Mouse (Mus musculus) intestine, postnatal 0 days (tissue): Measurements from ENCODE around the gene Tcf7l2. TPM values are rescaled to one million over a fixed set of nuclear protein-coding genes. Genes with fewer than 3 reads are reported as not detected.

Experiments used
- ATAC-seq: fragments of 200-750 bp; cut with Nextera tagmentation; 2 replicates; pipeline ENCODE4 v1.8.0; 2017; ENCODE audit warnings: mild to moderate bottlenecking, moderate TSS enrichment, moderate library complexity
- H3K27ac ChIP-seq: fragments of 300-500 bp; sonication (generic); 2 replicates; pipeline ENCODE4 v1.5.1; 2014; ENCODE audit warnings: mild to moderate bottlenecking, low read depth, low read length, moderate library complexity
- H3K27me3 ChIP-seq: fragments of 300-500 bp; sonication (generic); replicated peaks from 2 replicates; pipeline ENCODE4 v1.6.1; 2014; ENCODE audit warnings: low read length, mixed read lengths; ENCODE audit not compliant: control insufficient read depth, insufficient read depth
- H3K36me3 ChIP-seq: fragments of 300-500 bp; sonication (generic); 2 replicates; pipeline ENCODE4 v1.6.1; 2014; ENCODE audit warnings: mild to moderate bottlenecking, moderate library complexity; ENCODE audit not compliant: control insufficient read depth, insufficient read depth
- H3K4me1 ChIP-seq: fragments of 300-500 bp; sonication (generic); replicated peaks from 2 replicates; pipeline ENCODE4 v1.6.1; 2014; ENCODE audit warnings: antibody characterized with exemption, low read length, mixed read lengths; ENCODE audit not compliant: control insufficient read depth, insufficient read depth
- H3K4me2 ChIP-seq: fragments of 300-500 bp; sonication (generic); replicated peaks from 2 replicates; pipeline ENCODE4 v1.6.1; 2014; ENCODE audit warnings: low read depth, mild to moderate bottlenecking, moderate library complexity
- H3K4me3 ChIP-seq: fragments of 300-500 bp; sonication (generic); 2 replicates; pipeline ENCODE4 v1.5.1; 2014; ENCODE audit warnings: low read depth, low read length
- H3K9ac ChIP-seq: fragments of 300-500 bp; sonication (generic); 2 replicates; pipeline ENCODE4 v1.6.1; 2014; ENCODE audit warnings: mild to moderate bottlenecking, low read depth, low read length
- H3K9me3 ChIP-seq: fragments of 300-500 bp; sonication (generic); 2 replicates; pipeline ENCODE4 v1.6.1; 2016; ENCODE audit warnings: mixed run types; ENCODE audit not compliant: control insufficient read depth
- CTCF ChIP-seq: sonication (generic); IDR thresholded peaks from 2 replicates; pipeline ENCODE4 v1.5.1; 2016; ENCODE audit warnings: low read depth, mild to moderate bottlenecking, control low read depth, antibody characterized with exemption, moderate library complexity
- WGBS: fragments of 180-500 bp; shearing (Covaris S2); extraction: QIAGEN DNeasy Blood & Tissue Kit; methylation state at CpG from one replicate; pipeline ENCODE4 v1.1.7; 2014; 5-methylcytosine and 5-hydroxymethylcytosine counted together
- polyA plus RNA-seq: library from polyadenylated mRNA; unstranded; fragments of >200 nt; fragmentation: Nextera tagmentation; extraction: Ambion mirVana; gene quantifications from 2 replicates; pipeline ENCODE4 v1.2.1, GENCODE M21; 2015

The Tcf7l2 gene
- polyA plus RNA-seq, 1 experiment from 2014 or later = 32.4 TPM

DNA sequence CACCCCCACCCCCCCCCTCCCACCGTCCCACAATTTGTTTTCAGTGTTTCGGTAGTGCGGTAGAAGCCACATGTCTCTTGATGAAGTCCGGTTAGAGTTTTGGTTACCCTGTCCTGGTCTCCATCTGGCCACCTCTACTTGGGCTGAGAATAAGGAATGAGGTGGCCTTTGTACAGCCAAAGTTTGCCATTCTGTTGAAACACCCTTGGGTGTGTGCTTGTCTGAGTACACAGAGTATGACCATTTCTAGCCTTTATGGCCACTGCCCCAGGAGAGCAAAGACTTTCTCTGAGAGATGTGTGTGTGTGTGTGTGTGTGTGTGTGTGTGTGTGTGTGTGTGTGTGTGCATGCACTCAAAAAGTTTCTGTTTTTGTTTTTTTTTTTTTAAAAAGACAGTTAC is 127.0 kb downstream of the Tcf7l2 start:
- peak overlapping the region; percentile 80 for H3K27ac ChIP-seq
- H3K4me2 ChIP-seq = no peak overlapping the region
- no peak for TF ChIP-seq CTCF
- no peaks in the 10 kb centered on the region for H3K27me3 ChIP-seq
- ATAC-seq = 0 out of 2 replicates have a peak, but pooled peaks have one; percentile 14
- H3K9ac ChIP-seq = no peak overlapping the region
- H3K9me3 ChIP-seq = no peaks in the 10 kb centered on the region
- H3K4me1 ChIP-seq = peaks cover 20% of the 10 kb centered on the region
- H3K36me3 ChIP-seq = 0 out of 2 replicates have a peak, but pooled peaks cover 4% of the 10 kb centered on the region
- WGBS = 87% methylated on average over 4 of the region's 4 CpGs
- H3K4me3 ChIP-seq = no peak overlapping the region

DNA sequence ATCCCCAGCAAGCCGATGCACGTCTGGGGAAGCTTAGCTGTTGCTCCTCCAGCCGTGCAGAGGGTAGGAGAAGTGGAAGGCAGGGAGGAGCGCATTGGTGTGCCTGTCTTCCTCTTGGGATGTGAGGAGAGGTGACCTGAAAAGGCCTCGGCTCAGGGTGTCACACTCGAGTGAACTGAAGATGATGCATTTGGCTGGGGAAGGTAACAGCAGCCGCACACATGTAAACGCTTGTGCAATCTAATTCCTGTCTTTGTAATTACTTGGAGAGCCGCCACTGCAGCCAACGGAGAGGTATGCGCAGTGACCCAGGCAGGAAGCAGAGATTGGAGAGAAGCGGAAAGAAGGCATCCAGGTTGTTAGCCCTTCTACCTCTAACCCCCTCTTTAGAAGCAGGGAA is 129.2 kb downstream of the Tcf7l2 start:
- H3K4me2 ChIP-seq = no peak overlapping the region
- H3K27ac ChIP-seq = no peak overlapping the region
- H3K9me3 ChIP-seq = no peaks in the 10 kb centered on the region
- 0 out of 2 replicates have a peak, but pooled peaks cover 4% of the 10 kb centered on the region for H3K36me3 ChIP-seq
- H3K27me3 ChIP-seq = no peaks in the 10 kb centered on the region
- no peak overlapping the region for H3K4me3 ChIP-seq
- ATAC-seq = no peak
- peaks cover 15% of the 10 kb centered on the region for H3K4me1 ChIP-seq
- no peak overlapping the region for H3K9ac ChIP-seq
- no peak for TF ChIP-seq CTCF
- WGBS = 59% methylated on average over 12 of the region's 12 CpGs

DNA sequence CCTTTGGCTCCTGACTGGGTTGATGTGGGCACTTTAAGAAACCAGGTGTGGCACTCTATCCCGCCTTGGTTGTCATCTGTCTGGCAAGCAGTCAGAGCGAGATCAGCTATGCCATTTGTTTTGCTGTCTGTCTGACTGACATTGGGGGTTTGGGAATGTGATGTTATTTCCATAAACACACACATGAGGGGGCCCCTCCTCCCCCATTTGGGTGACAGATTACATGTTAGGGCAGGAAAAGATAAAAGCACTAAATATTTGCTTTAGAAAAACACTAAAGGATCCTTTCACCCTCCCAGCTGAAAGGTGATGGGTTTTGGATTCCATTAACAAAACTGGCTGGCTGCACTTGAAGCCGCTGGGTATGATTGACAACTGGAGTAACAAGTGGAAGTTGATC is 129.9 kb downstream of the Tcf7l2 start:
- ATAC-seq = no peak
- H3K27ac ChIP-seq = no peak overlapping the region
- 81% methylated on average over 3 of the region's 3 CpGs for WGBS

DNA sequence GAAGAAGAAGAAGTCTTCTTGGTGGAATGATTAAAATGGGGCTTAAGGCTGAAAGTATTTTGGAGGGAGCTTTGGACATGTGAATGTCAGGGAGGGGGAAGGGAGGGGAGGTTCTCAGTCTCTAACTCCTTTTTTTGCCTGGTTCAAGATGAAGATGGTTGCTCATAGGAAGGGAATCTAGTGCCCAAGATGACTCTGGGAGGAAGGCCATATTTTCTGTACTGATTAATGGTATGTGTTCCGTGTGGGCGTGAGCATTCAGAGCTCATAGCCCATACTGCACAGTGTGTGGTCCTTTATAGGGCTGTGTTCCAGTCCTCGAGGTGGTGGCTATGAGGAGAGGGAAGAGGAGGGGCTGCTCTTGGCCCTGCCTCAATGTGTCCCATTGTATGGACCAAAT is 131.6 kb downstream of the Tcf7l2 start:
- Histone ChIP-seq H3K27me3 (no peaks in the 10 kb centered on the region), H3K4me1 (peaks cover 3% of the 10 kb centered on the region; the same call in 1 of the 2 replicates), H3K4me2 (no peak overlapping the region), H3K9ac (no peak overlapping the region), H3K4me3 (no peak overlapping the region), H3K27ac (no peak overlapping the region), H3K36me3 (0 out of 2 replicates have a peak, but pooled peaks cover 4% of the 10 kb centered on the region), H3K9me3 (no peaks in the 10 kb centered on the region)
- no peak for ATAC-seq
- WGBS = 70% methylated on average over 3 of the region's 3 CpGs
- no peak for TF ChIP-seq CTCF

More for the DNA sequence above, 129.9 kb downstream of the Tcf7l2 start:
- Histone ChIP-seq H3K36me3 (0 out of 2 replicates have a peak, but pooled peaks cover 4% of the 10 kb centered on the region), H3K4me1 (peaks cover 12% of the 10 kb centered on the region; the same call in 1 of the 2 replicates), H3K4me3 (no peak overlapping the region), H3K9ac (no peak overlapping the region), H3K4me2 (no peak overlapping the region), H3K27me3 (no peaks in the 10 kb centered on the region), H3K9me3 (no peaks in the 10 kb centered on the region)
- TF ChIP-seq CTCF = no peak

DNA sequence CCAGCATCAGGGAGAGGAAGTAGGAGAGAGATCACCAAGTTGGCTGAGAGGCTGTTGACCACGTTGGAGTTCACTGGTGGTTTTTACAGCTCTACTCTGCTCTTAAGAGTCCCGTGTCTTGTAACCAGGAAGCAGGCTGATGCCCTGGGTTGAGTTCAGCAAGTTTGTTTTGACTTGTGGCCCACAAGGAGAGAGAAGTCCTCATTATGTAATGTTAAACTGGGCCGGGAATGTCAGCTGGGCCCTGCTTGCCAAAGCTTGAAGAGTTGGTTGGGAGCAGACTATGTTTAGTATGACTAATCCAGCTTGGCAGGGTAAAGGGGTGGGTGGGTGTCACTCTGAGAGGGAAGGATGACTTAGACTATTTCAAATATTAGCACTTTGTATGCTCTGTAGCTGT is 134.9 kb downstream of the Tcf7l2 start:
- H3K27me3 ChIP-seq = no peaks in the 10 kb centered on the region
- 26% methylated on average over 3 of the region's 3 CpGs for WGBS
- no peaks in the 10 kb centered on the region for H3K4me1 ChIP-seq
- no peak overlapping the region for H3K4me3 ChIP-seq
- H3K27ac ChIP-seq = peak overlapping the region; percentile 24; the same call in 1 of the 2 replicates
- no peaks in the 10 kb centered on the region for H3K36me3 ChIP-seq
- ATAC-seq = 0 out of 2 replicates have a peak, but pooled peaks have one; percentile 19
- no peaks in the 10 kb centered on the region for H3K9me3 ChIP-seq
- no peak overlapping the region for H3K4me2 ChIP-seq
- TF ChIP-seq CTCF = no peak
- no peak overlapping the region for H3K9ac ChIP-seq

DNA sequence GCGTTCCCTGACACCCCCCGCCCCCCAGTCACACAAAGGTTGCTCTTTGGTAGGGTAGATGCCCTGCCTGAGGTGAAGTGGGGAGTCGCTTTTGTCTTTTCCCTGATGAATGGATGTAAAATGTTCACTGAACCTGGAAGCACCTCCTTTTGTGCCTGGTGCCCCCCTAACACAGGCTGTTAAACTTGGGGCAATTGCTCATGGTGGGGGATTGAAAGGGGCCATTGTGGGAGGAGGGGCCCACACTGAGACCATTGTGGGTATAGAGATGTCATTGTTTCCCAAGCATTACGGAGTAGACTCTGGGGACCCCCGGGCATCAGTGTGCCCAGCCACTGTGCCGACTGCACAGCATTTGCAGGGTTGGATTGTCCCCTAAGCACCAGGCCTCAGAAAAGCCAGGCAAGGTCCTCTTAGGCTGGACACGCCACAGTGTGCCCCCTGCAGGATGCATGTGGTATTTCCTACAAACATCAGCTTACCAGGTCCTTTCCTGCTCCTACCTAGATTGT is 135.8 kb downstream of the Tcf7l2 start:
- Histone ChIP-seq H3K4me2 (no peak overlapping the region), H3K4me3 (no peak overlapping the region), H3K27ac (no peak overlapping the region), H3K27me3 (no peaks in the 10 kb centered on the region), H3K9me3 (no peaks in the 10 kb centered on the region), H3K36me3 (no peaks in the 10 kb centered on the region), H3K9ac (no peak overlapping the region), H3K4me1 (no peaks in the 10 kb centered on the region)
- WGBS = 67% methylated on average over 7 of the region's 7 CpGs
- ATAC-seq = no peak; the same call in 1 of the 2 replicates
- TF ChIP-seq CTCF = peak; percentile 89
